Mouse (Mus musculus) kidney, adult 9 months (tissue): ENCODE results near the gene Ap3b1.

Experiments
- DNase-seq: peaks from one replicate; pipeline ENCODE4 v3.0.0; 2022

Gene Ap3b1

DNA sequence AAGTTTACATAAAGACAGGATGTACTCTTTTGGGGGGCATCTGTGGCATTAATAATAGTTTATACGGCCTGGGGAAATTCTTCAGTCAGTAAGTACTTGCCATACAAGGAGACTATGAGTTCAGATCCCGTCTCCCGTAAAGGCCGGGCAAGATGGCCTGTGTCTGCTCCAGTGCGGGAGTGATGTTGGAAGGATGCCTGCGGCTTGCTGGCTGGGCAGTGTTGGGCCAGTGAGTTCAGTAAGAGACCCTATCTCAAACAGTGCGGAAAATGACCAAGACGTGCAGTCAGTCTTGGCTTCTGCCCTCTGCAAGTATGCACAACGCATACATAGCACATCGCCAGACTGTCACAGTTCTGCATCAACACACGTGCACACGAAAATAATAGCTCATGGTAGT is 95.4 kb downstream of the Ap3b1 start:
- DNase-seq = no peak

- no peak for DNase-seq
Observed at GRCm38 (mm10) chr13:94459143-94459542, 100.4 kb downstream of the Ap3b1 start.

GRCm38 (mm10) chr13:94464221-94464620 is 105.5 kb downstream of the Ap3b1 start:
- no peak for DNase-seq

GRCm38 (mm10) chr13:94468551-94468950 is 109.8 kb downstream of the Ap3b1 start:
- DNase-seq = no peak

DNA sequence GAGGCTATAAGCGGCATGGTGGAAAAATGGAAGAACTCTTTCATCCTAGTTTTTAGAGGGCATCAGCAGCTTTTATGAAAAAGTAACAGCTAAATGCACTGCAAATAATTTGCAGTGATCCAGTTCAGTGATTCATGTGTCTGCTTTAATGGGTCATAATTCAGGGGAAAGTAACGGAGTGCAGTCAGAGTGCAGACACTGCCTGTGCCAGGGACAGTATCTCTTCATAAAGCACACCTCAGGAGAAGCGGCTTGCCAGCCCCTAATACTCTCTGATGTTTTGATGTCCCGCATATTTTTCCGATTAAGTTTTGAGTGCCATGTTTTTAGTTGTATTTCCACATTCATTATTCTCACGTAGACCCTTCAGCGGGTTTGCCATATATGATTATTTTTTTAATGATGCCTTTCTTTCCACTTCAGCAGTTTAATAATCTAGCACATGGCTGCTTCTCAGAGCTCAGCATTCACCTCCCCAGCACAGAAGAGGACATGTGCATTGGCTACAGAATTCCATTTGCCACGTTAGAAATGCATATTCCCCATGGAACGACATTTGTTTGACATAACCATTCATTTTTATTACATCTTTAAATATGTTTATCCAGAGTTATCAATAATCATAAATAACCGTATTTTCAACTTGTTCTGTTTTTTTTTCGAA is 112.4 kb downstream of the Ap3b1 start:
- no peak for DNase-seq

DNA sequence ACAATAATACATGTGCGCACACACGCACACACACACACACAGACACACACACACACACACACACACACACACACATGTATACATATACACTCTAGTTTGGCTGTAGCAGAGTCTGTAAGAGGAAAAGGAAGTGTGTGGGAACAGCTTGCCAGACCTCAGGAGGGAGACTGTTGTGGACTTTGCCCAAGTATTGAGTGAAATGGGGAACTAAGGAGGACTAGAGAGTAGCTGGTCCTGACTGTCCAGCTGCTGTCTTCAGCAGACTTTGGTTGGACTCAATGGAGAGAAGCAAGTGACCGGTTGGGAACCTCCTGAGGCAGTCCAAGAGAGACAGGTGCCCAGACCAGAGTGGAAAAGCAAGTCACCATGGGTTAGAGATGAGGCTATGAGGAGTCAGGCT is 117.4 kb downstream of the Ap3b1 start:
- DNase-seq = no peak

- no peak for DNase-seq
Observed at GRCm38 (mm10) chr13:94480256-94480655, 121.5 kb downstream of the Ap3b1 start.

DNA sequence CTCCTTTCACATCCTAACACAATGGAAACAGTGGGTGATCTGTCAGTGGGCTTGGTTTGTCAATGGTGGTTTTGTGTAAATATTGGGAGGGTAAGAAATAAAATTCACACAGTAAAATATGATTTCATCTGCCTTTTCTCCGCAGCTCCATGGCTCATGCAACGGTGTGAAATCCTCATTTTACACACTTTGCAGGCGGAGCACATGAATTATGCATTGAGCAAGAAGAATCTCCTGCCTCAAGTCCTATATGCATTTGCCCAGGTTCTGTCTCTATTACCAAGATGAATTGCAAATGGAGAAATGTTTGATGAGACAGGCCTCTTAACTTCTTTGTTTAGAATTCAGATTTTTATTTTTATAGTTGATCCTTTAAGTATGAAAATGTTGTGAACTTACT is 131.9 kb downstream of the Ap3b1 start:
- DNase-seq = no peak

GRCm38 (mm10) chr13:94491159-94491558 is 132.4 kb downstream of the Ap3b1 start:
- no peak for DNase-seq

GRCm38 (mm10) chr13:94497521-94497920 is 138.8 kb downstream of the Ap3b1 start:
- no peak for DNase-seq

- DNase-seq = no peak
Observed at GRCm38 (mm10) chr13:94506411-94506810, 147.7 kb downstream of the Ap3b1 start.

GRCm38 (mm10) chr13:94508344-94508743 is 149.6 kb downstream of the Ap3b1 start:
- DNase-seq = no peak

DNA sequence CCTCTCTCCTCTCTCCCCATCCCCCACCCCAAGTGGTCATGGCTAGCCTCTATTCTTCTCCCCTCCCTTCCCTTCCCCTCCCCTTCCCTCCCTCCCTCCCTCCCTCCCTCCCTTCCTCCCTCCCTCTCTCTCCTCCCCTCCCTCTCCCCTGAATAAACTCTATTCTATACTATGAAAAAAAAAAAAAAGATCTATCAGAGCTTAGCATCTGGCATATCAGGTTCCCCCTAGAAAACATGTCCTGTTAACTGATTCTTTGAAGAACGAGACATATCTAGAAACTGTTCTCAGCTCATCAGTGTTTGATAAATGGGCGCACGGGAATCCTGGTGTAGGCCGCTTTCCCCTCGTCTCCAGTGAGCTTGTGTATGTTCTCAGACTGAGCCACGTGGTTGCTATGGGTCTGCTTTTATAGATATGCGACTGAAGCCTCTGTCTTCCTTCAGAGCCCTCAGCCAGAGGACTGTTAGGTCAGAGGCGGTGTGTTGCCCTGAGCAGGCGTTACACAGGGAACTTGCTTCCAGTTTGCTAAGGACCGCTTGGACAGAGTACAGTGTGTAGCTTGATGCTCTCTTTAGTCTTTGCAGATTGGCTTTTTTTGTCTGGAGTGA is 154.5 kb downstream of the Ap3b1 start:
- no peak for DNase-seq

GRCm38 (mm10) chr13:94513898-94514297 is 155.1 kb downstream of the Ap3b1 start:
- no peak for DNase-seq

DNA sequence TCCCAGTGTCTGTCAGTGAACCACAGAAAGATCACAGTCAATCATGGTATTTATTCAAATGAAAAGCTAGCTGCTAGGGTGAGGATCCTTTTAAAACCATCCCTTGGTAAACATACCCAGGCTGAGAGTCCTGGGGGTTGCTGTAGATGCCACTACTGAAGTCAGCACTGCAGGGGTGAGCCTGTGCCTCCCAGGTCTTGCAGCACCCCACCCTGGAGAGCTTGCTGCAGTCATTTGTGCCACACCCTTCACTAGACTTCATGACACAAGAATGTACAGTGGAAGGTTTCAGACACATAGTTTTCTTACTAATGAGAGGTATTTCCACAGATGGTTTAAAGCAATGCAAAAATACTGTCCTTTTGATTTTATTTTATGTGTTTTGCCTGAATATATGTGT is 156.2 kb downstream of the Ap3b1 start:
- DNase-seq = no peak

DNA sequence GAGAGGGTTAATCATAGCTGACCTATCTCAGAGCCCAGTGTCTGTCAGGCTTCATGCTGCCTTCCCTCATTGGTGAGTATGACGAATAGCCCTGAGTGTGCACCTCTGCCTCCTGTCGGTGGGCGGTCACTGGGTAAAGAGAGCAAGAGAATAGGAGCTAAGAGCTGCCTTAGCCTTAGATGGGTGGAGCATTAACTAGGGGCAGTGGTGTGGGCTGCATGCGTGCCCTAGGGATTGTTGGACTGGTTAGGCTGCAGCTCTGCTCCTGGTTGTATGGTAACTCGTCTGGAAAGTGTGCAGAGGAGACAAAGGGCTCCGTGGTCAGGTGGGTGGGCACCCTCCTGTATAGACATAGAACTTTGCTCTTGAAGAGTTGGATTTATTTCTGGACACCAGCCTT is 157.8 kb downstream of the Ap3b1 start:
- DNase-seq = no peak

DNA sequence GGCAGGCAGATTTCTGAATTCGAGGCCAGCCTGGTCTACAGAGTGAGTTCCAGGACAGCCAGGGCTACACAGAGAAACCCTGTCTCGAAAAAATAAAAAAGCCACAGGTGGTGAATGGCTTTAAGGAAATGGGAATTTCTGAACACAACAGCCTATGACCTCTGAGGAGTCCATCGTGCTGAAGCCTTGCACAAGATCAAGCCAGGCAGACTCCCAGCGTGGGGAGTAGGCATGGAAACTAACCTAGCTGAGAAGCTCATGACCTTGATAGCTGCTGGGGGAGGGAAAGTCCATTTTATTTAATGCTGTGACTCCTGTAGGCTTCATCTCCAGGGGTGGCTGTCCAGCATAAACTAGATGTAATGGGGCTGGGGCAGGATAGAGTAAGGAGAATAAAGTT is 159.4 kb downstream of the Ap3b1 start:
- no peak for DNase-seq

DNA sequence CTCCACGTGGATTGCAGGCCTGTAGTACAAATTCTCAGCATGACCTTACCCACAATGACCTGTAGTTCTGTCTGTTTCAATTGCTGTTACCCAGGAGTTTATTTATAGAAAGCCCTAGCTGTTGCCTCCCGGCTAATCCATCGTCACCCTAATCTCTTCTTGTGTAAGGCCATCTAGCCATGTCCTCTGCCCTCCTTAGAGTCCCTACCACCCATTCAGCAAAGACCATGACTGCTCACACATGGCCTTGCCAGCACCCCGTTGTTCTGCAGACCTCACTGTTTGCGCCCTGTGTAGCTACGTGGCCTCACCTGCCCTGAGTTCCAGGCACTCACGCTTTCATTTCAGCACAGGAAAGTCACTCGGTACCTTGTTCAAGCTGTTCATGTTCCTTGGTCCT is 160.5 kb downstream of the Ap3b1 start:
- DNase-seq = no peak

GRCm38 (mm10) chr13:94523213-94523612 is 164.5 kb downstream of the Ap3b1 start:
- no peak for DNase-seq

GRCm38 (mm10) chr13:94524669-94525238 is 166.0 kb downstream of the Ap3b1 start:
- no peak for DNase-seq

DNA sequence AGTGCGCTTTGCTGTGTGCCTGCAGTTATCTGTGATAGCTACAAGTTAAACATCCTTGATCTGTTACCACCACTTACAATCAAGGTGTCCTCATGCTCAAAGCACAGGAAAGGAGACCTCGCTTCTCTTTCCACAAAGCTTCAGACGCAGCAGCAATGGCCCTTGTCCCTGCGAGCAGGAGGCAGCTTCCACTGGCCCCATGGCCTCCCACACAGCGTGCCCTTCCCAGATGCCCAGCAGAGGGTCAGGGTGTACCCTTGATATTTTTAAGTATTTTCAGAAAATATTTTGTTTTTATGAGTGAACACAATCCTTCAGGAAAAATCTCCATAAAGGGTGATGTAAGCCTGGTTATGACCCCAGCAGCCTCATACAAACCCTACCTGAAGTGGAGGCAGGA is 170.4 kb downstream of the Ap3b1 start:
- DNase-seq = no peak

DNA sequence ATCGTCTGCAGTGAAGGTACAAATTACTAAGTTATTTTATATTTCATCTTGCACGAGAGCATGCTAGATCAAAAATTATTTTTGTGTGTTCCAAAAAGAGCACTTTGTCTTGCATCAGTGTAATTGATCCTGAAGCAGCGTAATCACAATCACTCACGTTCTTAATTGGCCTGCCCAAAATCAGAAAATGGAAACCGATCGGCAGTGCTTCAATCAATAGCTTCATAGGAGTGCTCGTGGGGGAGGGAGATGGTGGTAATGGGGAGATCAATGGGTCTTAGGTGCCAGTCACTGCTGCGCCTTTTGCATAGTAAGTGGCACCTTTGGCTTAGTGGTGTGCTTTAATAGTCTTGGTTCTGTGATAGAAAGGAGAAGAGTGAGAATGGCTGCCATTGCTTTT is 174.8 kb downstream of the Ap3b1 start:
- no peak for DNase-seq

DNA sequence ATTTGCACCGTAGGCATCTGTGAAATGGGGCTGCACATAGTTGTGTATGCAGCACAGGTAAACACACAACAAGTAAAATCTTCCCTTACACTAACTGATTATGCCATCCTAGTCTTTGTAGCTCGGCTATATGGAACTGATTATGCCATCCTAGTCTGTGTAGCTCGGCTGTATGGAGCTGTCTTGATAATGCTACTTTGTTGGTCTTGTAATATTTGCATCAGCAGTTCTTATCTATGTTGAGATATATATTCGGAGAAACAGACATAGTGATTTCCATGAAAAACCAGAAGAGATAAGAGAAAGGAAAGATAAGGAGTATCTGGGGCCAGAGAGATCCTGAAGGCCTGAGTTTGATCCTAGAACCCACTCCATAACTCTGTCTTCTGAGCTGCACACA is 178.6 kb downstream of the Ap3b1 start:
- DNase-seq = no peak

DNA sequence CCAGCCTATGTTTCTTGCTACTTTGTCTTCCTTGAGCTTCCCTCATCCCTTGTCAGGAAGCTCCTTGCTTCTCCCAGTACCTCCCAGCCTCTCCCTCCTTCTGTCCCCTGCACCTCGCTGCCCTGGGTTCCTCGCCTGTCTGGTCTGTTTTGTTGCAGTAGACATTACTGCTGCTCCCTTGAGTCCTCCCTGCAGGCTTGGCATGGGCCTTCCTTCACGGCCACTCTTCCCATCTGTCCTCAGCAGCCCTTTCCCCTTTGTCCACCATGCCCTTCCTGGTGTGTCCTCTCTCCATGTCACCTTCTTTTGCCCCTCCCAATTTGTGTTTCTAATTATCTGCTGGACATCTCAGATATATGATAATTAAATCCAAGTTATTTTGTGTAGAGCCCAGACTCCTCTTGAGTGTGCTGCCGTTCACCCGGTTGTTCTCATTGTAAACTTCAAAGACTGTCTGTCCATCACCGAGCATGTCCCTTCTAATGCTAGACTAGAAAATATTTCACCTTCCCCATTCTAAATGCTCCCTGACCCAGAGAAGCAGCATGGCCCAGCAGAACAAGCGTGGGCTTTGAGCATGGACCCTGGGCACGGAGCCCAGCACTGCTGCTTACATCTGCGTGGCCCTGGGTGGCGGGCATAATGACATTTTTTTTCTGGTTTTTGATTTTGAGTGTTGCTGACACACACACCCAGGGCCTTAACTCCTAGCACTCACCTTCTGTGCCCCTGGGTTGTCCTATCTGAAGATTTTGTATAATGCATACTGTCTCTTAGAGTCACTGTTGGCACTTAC is 181.3 kb downstream of the Ap3b1 start:
- DNase-seq = no peak
